Mouse (Mus musculus) heart, embryonic 10.5 days (tissue): Measurements from ENCODE around the gene Ltk. TPM values are rescaled to one million over a fixed set of nuclear protein-coding genes. Genes with fewer than 3 reads are reported as not detected.

Source experiments
- DNase-seq: peaks from one replicate; pipeline ENCODE4 v3.0.0-alpha.2; 2017; ENCODE audit warnings: low spot score
- H3K27ac ChIP-seq: fragments of 300-500 bp; sonication (generic); 2 replicates; pipeline ENCODE4 v1.5.1; 2016; ENCODE audit warnings: mild to moderate bottlenecking
- H3K27me3 ChIP-seq: fragments of 300-500 bp; sonication (generic); 2 replicates; pipeline ENCODE4 v1.6.1; 2016; ENCODE audit warnings: mild to moderate bottlenecking; ENCODE audit not compliant: poor library complexity, insufficient read depth, severe bottlenecking
- H3K36me3 ChIP-seq: fragments of 300-500 bp; sonication (generic); 2 replicates; pipeline ENCODE4 v1.6.1; 2016; ENCODE audit warnings: mild to moderate bottlenecking, moderate library complexity
- H3K4me1 ChIP-seq: fragments of 300-500 bp; sonication (generic); 2 replicates; pipeline ENCODE4 v1.6.1; 2016; ENCODE audit warnings: mild to moderate bottlenecking
- H3K4me3 ChIP-seq: fragments of 300-500 bp; sonication (generic); 2 replicates; pipeline ENCODE4 v1.5.1; 2016; ENCODE audit warnings: mild to moderate bottlenecking, moderate library complexity
- H3K9me3 ChIP-seq: fragments of 300-500 bp; sonication (generic); 2 replicates; pipeline ENCODE4 v1.6.1; 2016; ENCODE audit warnings: mild to moderate bottlenecking, moderate library complexity
- WGBS: fragments of 180-500 bp; shearing (Covaris S2); methylation state at CpG from one replicate; pipeline ENCODE4 v1.1.7; 2016; 5-methylcytosine and 5-hydroxymethylcytosine counted together
- polyA plus RNA-seq: library from polyadenylated mRNA; unstranded; fragments of >200 nt; fragmentation: Nextera tagmentation; extraction: Ambion mirVana; gene quantifications from 2 replicates; pipeline ENCODE4 v1.2.1, GENCODE M21; 2016

Ltk gene
- polyA plus RNA-seq, 1 experiment from 2014 or later = 0.13 TPM

DNA sequence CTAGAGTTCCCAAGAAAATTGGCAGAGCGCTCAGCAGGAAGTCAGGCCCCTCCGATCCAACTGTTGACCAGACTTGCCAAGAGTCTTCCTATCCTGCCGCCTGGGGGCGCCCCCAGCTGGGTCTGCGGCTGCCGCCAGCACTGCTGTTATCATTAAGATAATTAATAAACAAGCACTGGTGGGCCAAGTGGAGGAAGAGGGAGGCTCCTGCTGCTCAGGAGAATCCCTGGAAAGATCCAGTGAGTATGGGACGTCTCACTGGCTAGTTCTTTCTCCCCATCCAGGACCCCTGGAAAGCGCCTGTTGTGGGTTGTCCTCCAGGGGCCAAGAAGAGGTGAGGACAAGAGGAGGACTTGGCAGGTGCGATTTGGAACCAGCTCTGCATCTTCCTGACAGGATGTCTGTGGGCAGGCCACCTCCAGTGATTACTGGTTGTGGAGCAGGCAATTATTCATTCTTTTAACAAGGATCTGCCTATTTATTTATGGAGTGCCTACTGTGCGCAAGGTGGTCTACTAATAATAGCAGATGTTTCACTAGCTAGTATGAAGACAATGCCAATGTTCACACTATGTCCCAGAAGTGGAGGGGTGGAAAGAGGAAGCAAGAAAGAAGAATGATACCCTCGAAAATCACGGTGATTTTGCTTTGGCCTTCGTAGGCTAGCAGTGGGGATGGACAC is 38.2 kb upstream of the Ltk start:
- WGBS = 10% methylated on average over 13 of the region's 13 CpGs
- Histone ChIP-seq H3K36me3 (0 out of 2 replicates have a peak, but pooled peaks cover under 1% of the 10 kb centered on the region), H3K9me3 (no peaks in the 10 kb centered on the region), H3K27me3 (peaks cover 46% of the 10 kb centered on the region), H3K27ac (no peak overlapping the region), H3K4me1 (peaks cover 39% of the 10 kb centered on the region), H3K4me3 (peak overlapping the region; percentile 78)
- no peak for DNase-seq

DNA sequence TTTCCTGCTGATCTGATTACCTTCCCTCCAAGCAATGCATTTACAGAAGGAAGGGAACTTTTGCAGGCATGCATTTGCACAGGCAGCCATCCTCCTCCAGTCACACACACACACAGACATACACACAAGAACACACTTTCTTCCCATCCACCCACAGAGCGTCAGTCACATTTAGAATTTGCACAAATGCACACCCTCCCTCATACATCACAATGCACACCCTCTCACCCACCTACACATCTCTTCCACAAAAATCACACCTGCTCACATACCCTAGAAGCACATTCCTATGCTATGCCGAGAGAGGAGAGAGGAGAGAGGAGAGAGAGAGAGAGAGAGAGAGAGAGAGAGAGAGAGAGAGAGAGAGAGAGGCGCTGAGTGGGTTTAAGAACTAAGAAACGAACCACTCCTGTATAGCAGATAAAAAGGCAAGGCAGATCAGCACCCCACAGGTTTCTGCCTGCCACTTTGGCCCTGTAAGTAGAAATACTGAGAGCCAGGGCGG is 37.1 kb upstream of the Ltk start, which contains the start of gene Tyro3:
Gene Tyro3, plus strand, starts transcription at position 455 of the 505 bp plus-strand sequence.
- DNase-seq = no peak
- Histone ChIP-seq H3K27ac (0 out of 2 replicates have a peak within 1 kb of the TSS, but pooled peaks have one; percentile 1), H3K36me3 (no peaks in the 10 kb centered on the region), H3K4me1 (peaks cover 31% of the 10 kb centered on the region), H3K27me3 (peaks cover 39% of the 10 kb centered on the region), H3K9me3 (no peaks in the 10 kb centered on the region), H3K4me3 (peak within 1 kb of the TSS; percentile 18; the same call in 1 of the 2 replicates)
- WGBS = 45% methylated on average over 5 of the region's 5 CpGs

GRCm38 (mm10) chr2:119789996-119790395 is 29.8 kb upstream of the Ltk start:
- Histone ChIP-seq H3K9me3 (no peaks in the 10 kb centered on the region), H3K4me1 (peaks cover 7% of the 10 kb centered on the region), H3K27ac (no peak overlapping the region), H3K36me3 (peaks cover 8% of the 10 kb centered on the region), H3K4me3 (no peak overlapping the region), H3K27me3 (no peaks in the 10 kb centered on the region)
- 77% methylated on average over 2 of the region's 2 CpGs for WGBS
- DNase-seq = no peak

GRCm38 (mm10) chr2:119787206-119787883 is 27.1 kb upstream of the Ltk start, which contains the start of gene Rpap1:
Rpap1 (minus strand) TSS chr2:119787537.
- no peaks in the 10 kb centered on the region for H3K27me3 ChIP-seq
- H3K36me3 ChIP-seq = peaks cover 30% of the 10 kb centered on the region
- peaks cover 7% of the 10 kb centered on the region for H3K4me1 ChIP-seq
- peak within 1 kb of the TSS; percentile 75 for H3K4me3 ChIP-seq
- H3K27ac ChIP-seq = peak within 1 kb of the TSS; percentile 90
- no peaks in the 10 kb centered on the region for H3K9me3 ChIP-seq
- under 1% methylated on average over 44 of the region's 44 CpGs for WGBS
- peak; percentile 93 for DNase-seq

DNA sequence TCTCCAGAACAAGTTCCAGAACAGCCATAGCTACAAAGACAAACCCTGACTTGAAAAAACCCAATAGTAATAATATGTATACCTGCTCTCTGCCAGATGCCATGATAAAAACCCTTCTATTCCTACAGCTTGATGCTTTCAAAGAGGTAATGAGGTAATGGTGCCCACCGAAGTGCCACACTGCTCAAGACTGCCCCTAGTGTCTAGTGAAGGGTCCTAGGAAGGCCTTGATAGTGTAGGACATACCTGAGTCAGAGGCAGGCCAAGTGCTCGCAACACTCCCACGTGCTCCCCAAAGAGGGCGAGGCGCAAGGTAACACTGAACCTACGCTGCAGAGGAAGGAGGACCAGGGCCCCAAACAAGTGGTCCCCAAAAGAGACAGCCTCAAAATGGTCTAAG is 7.0 kb upstream of the Ltk start:
- no peaks in the 10 kb centered on the region for H3K27me3 ChIP-seq
- no peak for DNase-seq
- peaks cover 2% of the 10 kb centered on the region; the same call in 1 of the 2 replicates for H3K4me1 ChIP-seq
- peaks cover 75% of the 10 kb centered on the region for H3K36me3 ChIP-seq
- 91% methylated on average over 6 of the region's 6 CpGs for WGBS
- no peak overlapping the region for H3K4me3 ChIP-seq
- no peaks in the 10 kb centered on the region for H3K9me3 ChIP-seq
- no peak overlapping the region for H3K27ac ChIP-seq

DNA sequence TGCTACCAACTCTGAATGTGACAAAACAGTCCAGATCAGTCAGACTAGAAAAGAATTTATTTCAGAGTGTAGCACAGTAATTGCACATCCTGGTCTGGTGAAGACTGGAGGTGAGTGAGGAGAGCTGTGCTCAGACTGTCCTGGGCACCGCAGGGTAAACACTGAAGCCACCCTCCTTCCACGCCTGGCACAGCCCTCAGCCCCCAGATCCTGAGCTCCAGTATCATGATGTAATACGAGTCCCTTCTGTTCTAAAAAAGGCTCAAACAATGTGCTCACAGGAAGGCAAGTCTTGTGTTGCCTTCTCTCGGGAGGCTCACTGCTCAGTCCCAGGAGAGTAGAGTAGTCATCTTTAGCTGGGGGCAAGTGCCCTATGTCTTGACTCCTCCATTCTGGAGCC is 3.7 kb upstream of the Ltk start:
- H3K9me3 ChIP-seq = no peaks in the 10 kb centered on the region
- peaks cover 32% of the 10 kb centered on the region for H3K27me3 ChIP-seq
- 67% methylated on average over 4 of the region's 4 CpGs for WGBS
- no peak overlapping the region for H3K4me3 ChIP-seq
- peaks cover 41% of the 10 kb centered on the region for H3K36me3 ChIP-seq
- H3K4me1 ChIP-seq = peaks cover 12% of the 10 kb centered on the region
- no peak for DNase-seq
- H3K27ac ChIP-seq = no peak overlapping the region

DNA sequence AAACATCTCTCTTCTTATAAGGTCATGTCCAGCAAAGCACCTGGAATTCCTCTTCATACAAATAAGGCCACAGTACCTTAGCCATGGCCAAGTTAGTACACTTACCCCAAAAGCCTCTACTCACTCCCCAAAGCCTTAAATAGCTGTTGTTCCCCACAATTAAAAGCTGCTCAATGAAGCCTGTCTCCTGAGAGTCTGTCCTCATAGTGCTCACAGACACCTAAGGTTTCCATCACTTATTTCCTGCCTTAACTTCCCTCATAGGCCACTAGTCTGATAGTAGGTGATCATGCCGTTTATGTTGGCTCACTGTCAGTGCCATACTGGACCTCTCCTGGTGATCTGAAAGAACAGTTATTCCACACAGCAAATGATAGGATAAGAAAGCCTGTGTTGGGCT is 2.0 kb upstream of the Ltk start:
- Histone ChIP-seq H3K4me1 (peaks cover 28% of the 10 kb centered on the region), H3K4me3 (no peak overlapping the region), H3K9me3 (no peaks in the 10 kb centered on the region), H3K36me3 (peaks cover 29% of the 10 kb centered on the region), H3K27me3 (peaks cover 49% of the 10 kb centered on the region), H3K27ac (no peak overlapping the region)
- no peak for DNase-seq
- 70% methylated on average over 1 of the region's 1 CpGs for WGBS

DNA sequence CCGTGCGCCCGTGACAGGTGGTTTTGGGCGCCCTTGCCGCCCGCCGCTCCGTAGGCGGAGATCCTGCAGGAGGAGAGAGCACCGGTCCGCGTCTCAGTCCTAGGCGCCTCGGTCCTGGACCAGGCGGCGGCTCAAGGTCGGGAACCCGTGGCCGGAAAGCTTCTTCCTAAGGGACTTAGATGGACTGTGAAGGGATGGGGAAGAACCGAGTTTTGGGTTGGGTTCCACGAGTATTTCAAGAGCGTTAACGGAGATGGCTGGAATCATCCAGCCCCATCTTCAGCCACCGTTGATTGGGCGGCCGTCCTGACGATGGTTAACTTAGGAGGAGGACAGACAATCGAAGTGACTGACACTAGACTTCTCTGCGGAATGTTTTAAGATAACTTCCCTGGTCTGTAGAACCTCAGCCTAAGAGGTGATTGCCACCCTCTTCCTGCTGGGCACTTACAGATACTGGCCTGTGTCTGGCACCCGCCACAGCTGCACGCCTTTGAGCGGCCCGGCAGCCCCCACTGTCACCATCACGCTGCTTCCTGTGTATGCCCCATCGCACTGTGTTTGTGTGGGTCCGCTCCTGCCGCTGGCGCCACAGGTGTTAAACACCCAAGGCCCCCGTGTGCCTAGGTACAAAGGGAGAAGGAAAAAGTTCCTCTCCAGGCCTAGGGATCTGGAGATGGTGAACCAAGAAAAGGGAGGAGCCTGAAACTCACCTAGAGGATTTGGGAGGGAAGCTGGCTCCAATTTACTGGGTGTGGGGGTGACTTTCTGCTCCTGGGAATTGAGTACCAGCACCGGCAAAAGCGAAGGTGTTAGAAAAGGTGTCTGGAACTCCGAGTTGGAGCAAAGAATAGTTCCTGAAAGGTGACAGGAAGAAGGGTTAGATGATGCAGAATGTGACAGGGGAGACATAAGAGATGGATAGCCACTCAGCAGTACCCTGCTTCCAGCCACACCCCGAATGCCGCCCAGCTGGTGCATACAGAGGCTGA is 1.1 kb downstream of the Ltk start:
- H3K4me1 ChIP-seq = peaks cover 26% of the 10 kb centered on the region
- peaks cover 9% of the 10 kb centered on the region for H3K36me3 ChIP-seq
- 4% methylated on average over 44 of the region's 44 CpGs for WGBS
- H3K9me3 ChIP-seq = no peaks in the 10 kb centered on the region
- peak overlapping the region; percentile 39 for H3K27ac ChIP-seq
- no peak for DNase-seq
- peak overlapping the region; percentile 79 for H3K4me3 ChIP-seq
- peaks cover 79% of the 10 kb centered on the region for H3K27me3 ChIP-seq

DNA sequence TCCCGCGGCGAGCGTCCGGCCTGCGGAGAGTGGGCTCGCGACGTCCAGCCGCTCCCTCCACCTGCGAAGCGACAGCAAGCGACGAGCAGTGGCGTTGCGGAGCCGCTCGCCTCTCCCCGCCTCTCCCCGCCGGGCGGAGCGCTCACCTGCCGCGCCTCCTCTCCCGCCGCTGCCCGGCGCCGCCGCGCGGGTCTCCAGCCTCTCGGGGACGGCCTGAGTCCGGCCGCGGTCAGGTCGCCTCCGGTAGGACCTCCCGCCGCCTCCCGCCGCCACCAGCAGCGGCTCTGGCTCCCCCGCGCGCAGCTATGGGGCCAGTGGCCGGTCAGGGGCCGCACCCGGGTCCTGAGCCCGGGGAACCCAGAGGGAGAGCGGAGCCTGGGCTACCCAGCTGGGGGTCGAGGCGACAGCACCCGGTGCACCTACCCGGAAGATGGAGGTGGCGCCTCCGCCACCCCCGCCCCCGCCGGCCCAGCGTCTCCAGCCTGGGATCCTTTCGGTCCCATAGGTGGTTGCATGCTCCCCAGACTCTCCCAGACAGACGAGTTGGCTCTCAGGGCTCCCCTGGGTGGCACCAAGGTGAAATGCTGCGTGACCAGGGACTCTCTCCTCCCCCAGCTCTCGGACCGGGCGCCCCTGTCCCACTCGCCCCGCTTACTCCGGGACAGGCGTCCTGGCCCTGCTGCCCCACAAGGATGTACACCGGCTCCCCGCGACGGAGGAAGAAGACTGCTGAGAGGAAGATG is 2.0 kb downstream of the Ltk start:
- H3K36me3 ChIP-seq = no peaks in the 10 kb centered on the region
- DNase-seq = no peak
- 1% methylated on average over 70 of the region's 77 CpGs for WGBS

GRCm38 (mm10) chr2:119757601-119758100 is 2.6 kb downstream of the Ltk start:
- no peaks in the 10 kb centered on the region for H3K9me3 ChIP-seq
- 2% methylated on average over 31 of the region's 31 CpGs for whole genome bisulfite sequencing
- H3K27ac ChIP-seq = peak overlapping the region; percentile 39
- H3K36me3 ChIP-seq = no peaks in the 10 kb centered on the region
- no peak for DNase-seq
- H3K27me3 ChIP-seq = peaks cover 94% of the 10 kb centered on the region
- H3K4me1 ChIP-seq = peaks cover 25% of the 10 kb centered on the region
- H3K4me3 ChIP-seq = peak overlapping the region; percentile 79

More for the DNA sequence above, 2.0 kb downstream of the Ltk start:
- peak overlapping the region; percentile 39 for H3K27ac ChIP-seq
- peaks cover 25% of the 10 kb centered on the region for H3K4me1 ChIP-seq
- peak overlapping the region; percentile 79 for H3K4me3 ChIP-seq
- H3K9me3 ChIP-seq = no peaks in the 10 kb centered on the region
- H3K27me3 ChIP-seq = peaks cover 88% of the 10 kb centered on the region

DNA sequence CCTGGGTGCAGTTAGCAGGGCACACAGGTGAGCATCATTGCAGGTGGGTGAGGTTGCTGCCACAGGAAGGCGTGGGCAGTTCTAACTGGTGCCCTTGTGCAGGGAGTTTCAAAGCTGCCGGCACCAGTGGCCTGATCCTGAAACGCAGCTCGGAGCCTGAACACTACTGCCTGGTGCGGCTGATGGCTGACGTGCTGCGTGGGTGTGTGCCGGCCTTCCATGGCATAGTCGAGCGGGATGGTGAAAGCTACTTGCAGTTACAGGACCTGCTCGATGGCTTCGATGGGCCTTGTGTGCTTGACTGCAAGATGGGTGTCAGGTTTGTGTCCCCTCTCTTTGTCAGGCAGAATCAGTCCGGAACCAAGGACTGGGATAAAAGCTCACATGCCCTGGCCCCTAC is 11.0 kb downstream of the Ltk start:
- 63% methylated on average over 13 of the region's 13 CpGs for WGBS

More for the DNA sequence above, 11.0 kb downstream of the Ltk start:
- DNase-seq = no peak
- no peaks in the 10 kb centered on the region for H3K9me3 ChIP-seq
- no peak overlapping the region for H3K4me3 ChIP-seq
- H3K27ac ChIP-seq = no peak overlapping the region
- peaks cover 11% of the 10 kb centered on the region for H3K4me1 ChIP-seq
- H3K36me3 ChIP-seq = peaks cover 4% of the 10 kb centered on the region; the same call in 1 of the 2 replicates
- H3K27me3 ChIP-seq = peaks cover 84% of the 10 kb centered on the region
